Comparison of ENCODE assay signal across 9 mouse cellular contexts in the genomic region with DNA sequence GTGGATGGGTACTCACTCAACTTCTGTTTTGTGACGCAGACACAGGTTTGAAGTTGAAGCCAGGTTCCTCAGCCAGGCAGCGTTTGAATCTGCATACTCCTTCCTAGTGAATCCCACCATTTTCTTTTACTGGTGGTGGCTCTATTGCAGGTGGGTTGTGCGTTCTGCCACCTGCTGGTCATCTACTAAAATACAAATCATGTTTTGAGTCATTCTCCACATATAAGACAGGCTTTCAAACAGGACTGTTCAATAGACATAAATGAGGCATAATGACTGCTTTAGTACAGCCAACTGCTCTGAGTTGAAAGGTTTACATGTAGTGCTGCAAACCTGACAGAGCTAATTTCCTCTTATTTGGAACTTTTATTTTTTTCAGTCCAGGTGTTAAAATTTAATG.
A peak's percentile ranks its signal among the peaks of the same experiment; 100 is the strongest.
DNase-seq lines count a peak whose midpoint lies in the region; ATAC-seq and TF ChIP-seq lines count a peak whose summit lies in the region.
"Had no signal": no experiment of that assay in that cellular context is flagged by ENCODE, and none has a peak within 500 bp of the region (broad histone marks: within the 10 kb centered on the region; RNA-seq: fewer than 3 reads in every experiment).

No protein-coding gene starts in this region.

- H3K27me3 ChIP-seq in heart, postnatal 0 days (ENCODE audit: control insufficient read depth, insufficient read depth, low read length): no peaks in the 10 kb centered on the region
- H3K27me3 ChIP-seq in thymus, adult 2 months (ENCODE audit: control insufficient read depth, insufficient read depth, low read length): no peaks in the 10 kb centered on the region
- H3K27me3 ChIP-seq in heart, embryonic 11.5 days (ENCODE audit: control insufficient read depth, insufficient read depth, low read length): no peaks in the 10 kb centered on the region

- TF ChIP-seq EP300 in heart, postnatal 0 days (IDR thresholded peaks at IDR 0.05; ENCODE audit: low read depth): no peak

- no peaks in the 10 kb centered on the region for H3K9me3 ChIP-seq in heart, postnatal 0 days (replicated peaks; ENCODE audit: control insufficient read depth, low read length)
- no peaks in the 10 kb centered on the region for H3K9me3 ChIP-seq in heart, embryonic 11.5 days (replicated peaks; ENCODE audit: control insufficient read depth, low read length)

- TF ChIP-seq POLR2A in thymus, adult 2 months (IDR thresholded peaks at IDR 0.05; ENCODE audit: control insufficient read depth, extremely low read depth, insufficient read depth, low read length, poor library complexity): no peak

- ATAC-seq in heart, postnatal 0 days (ENCODE audit: insufficient read depth, low read depth): no peak
- ATAC-seq in granulocyte monocyte progenitor cell, adult 5-6 weeks (replicated peaks; ENCODE audit: poor library complexity, severe bottlenecking): peak; percentile 45; the same call in 1 of the 2 replicates
- no peak for ATAC-seq in heart, embryonic 11.5 days (replicated peaks; ENCODE audit: insufficient number of reproducible peaks, low FRiP score, low TSS enrichment)

- intact Hi-C loops in heart, postnatal 14 days (cut with DNase I): loop anchor here (2.0 to 5.0 kb wide), 2 partner anchors 34 to 207 kb away; no protein-coding TSS in a partner anchor

- WGBS in heart, postnatal 0 days: 64% methylated on average over 3 of the region's 3 CpGs
- WGBS in thymus, adult 2 months: 59% methylated on average over 3 of the region's 3 CpGs
- 45% methylated on average over 3 of the region's 3 CpGs for WGBS in heart, embryonic 11.5 days (ENCODE audit: insufficient replicate concordance)

- no peak overlapping the region for H3K27ac ChIP-seq in heart, postnatal 0 days (ENCODE audit: low read depth)
- no peak overlapping the region for H3K27ac ChIP-seq in thymus, adult 2 months (ENCODE audit: control insufficient read depth, insufficient read depth, low read length)
- no peak overlapping the region for H3K27ac ChIP-seq in heart, embryonic 11.5 days (ENCODE audit: low read depth, low read length)

- peak; percentile 50 for TF ChIP-seq CTCF in heart, postnatal 0 days (IDR thresholded peaks at IDR 0.05; ENCODE audit: low read depth)
- no peak for TF ChIP-seq CTCF in thymus, adult 2 months (IDR thresholded peaks at IDR 0.05; ENCODE audit: borderline replicate concordance, control insufficient read depth, extremely low read depth, insufficient read depth, low read length, poor library complexity)

- H3K4me1 ChIP-seq in heart, postnatal 0 days (ENCODE audit: control insufficient read depth, insufficient read depth): peaks cover 7% of the 10 kb centered on the region
- no peaks in the 10 kb centered on the region for H3K4me1 ChIP-seq in thymus, adult 2 months (replicated peaks; ENCODE audit: control insufficient read depth, insufficient read depth, low read length)
- 0 out of 2 replicates have a peak, but pooled peaks cover 2% of the 10 kb centered on the region for H3K4me1 ChIP-seq in heart, embryonic 11.5 days (ENCODE audit: control insufficient read depth, insufficient read depth, low read length)

- H3K4me3 ChIP-seq in heart, postnatal 0 days (ENCODE audit: low read depth, low read length): no peak overlapping the region
- no peak overlapping the region for H3K4me3 ChIP-seq in thymus, adult 2 months (ENCODE audit: control insufficient read depth, insufficient read depth, low read length)
- H3K4me3 ChIP-seq in heart, embryonic 11.5 days (ENCODE audit: low read depth, low read length): no peak overlapping the region

- no peak overlapping the region for H3K9ac ChIP-seq in heart, postnatal 0 days (replicated peaks; ENCODE audit: low read depth, low read length)
- H3K9ac ChIP-seq in heart, embryonic 11.5 days (ENCODE audit: low read depth, low read length): no peak overlapping the region

- H3K36me3 ChIP-seq in heart, postnatal 0 days (replicated peaks; ENCODE audit: control insufficient read depth, insufficient read depth, low read length): no peaks in the 10 kb centered on the region
- no peaks in the 10 kb centered on the region for H3K36me3 ChIP-seq in thymus, adult 2 months (ENCODE audit: control insufficient read depth, insufficient read depth, low read length)
- H3K36me3 ChIP-seq in heart, embryonic 11.5 days (ENCODE audit: control insufficient read depth, insufficient read depth, low read length): no peaks in the 10 kb centered on the region

- no peak for DNase-seq in heart, postnatal 0 days (ENCODE audit: low spot score)
- DNase-seq in heart, adult 11 months: no peak
- peak; percentile 9 for DNase-seq in thymus, postnatal 25 days
- no peak for DNase-seq in thymus, adult 2 months
- DNase-seq in thymus, postnatal 4 days: peak; percentile 40
- no peak for DNase-seq in heart, postnatal 14 days
- DNase-seq: cerebellum, postnatal 10 days had no signal

- no peak overlapping the region for H3K4me2 ChIP-seq in heart, postnatal 0 days (ENCODE audit: low read depth, low read length)
- no peak overlapping the region for H3K4me2 ChIP-seq in heart, embryonic 11.5 days

Comparison
In these comparisons a context has a peak if more than half of its experiments do, and no peak if none do; other contexts are left out.
1. DNase-seq: peak in thymus, postnatal 25 days (single experiment) and thymus, postnatal 4 days (single experiment); none in heart, postnatal 0 days (single experiment), heart, adult 11 months (single experiment), thymus, adult 2 months (single experiment) and heart, postnatal 14 days (0 of 2).